Mouse (Mus musculus) embryonic facial prominence, embryonic 15.5 days (tissue): Measurements from ENCODE around the gene Sla2. TPM values are rescaled to one million over a fixed set of nuclear protein-coding genes. Genes with fewer than 3 reads are reported as not detected.
"Not testable (repeated sequence)": the region's sequence is repeated elsewhere in the genome, so short reads cannot be mapped to it uniquely, and the experiment has no call there.

ENCODE experiments used
- ATAC-seq: fragments of 200-750 bp; cut with Nextera tagmentation; 2 replicates; pipeline ENCODE4 v1.8.0; 2017; ENCODE audit warnings: low read depth, moderate TSS enrichment; ENCODE audit not compliant: insufficient number of reproducible peaks, low FRiP score, low TSS enrichment
- H3K27ac ChIP-seq: fragments of 300-500 bp; sonication (generic); replicated peaks from 2 replicates; pipeline ENCODE4 v1.5.1; 2015; ENCODE audit warnings: mild to moderate bottlenecking, inconsistent platforms
- H3K27me3 ChIP-seq: fragments of 300-500 bp; sonication (generic); 2 replicates; pipeline ENCODE4 v1.6.1; 2015; ENCODE audit warnings: inconsistent platforms
- H3K36me3 ChIP-seq: fragments of 300-500 bp; sonication (generic); 2 replicates; pipeline ENCODE4 v1.6.1; 2015; ENCODE audit warnings: mild to moderate bottlenecking, inconsistent platforms
- H3K4me1 ChIP-seq: fragments of 300-500 bp; sonication (generic); 2 replicates; pipeline ENCODE4 v1.6.1; 2015; ENCODE audit warnings: inconsistent platforms
- H3K4me2 ChIP-seq: fragments of 300-500 bp; sonication (generic); replicated peaks from 2 replicates; pipeline ENCODE4 v1.6.1; 2015; ENCODE audit warnings: mild to moderate bottlenecking, inconsistent platforms
- H3K4me3 ChIP-seq: fragments of 300-500 bp; sonication (generic); replicated peaks from 2 replicates; pipeline ENCODE4 v1.5.1; 2015; ENCODE audit warnings: mild to moderate bottlenecking, inconsistent platforms
- H3K9ac ChIP-seq: fragments of 300-500 bp; sonication (generic); 2 replicates; pipeline ENCODE4 v1.6.1; 2015; ENCODE audit warnings: inconsistent platforms
- H3K9me3 ChIP-seq: fragments of 300-500 bp; sonication (generic); replicated peaks from 2 replicates; pipeline ENCODE4 v1.6.1; 2016; ENCODE audit warnings: inconsistent platforms
- WGBS: fragments of 180-500 bp; shearing (Covaris S2); methylation state at CpG from one replicate; pipeline ENCODE4 v1.1.7; 2015; 5-methylcytosine and 5-hydroxymethylcytosine counted together
- polyA plus RNA-seq: library from polyadenylated mRNA; unstranded; fragments of >200 nt; fragmentation: Nextera tagmentation; extraction: Ambion mirVana; gene quantifications from 2 replicates; pipeline ENCODE4 v1.2.1, GENCODE M21; 2015

Sla2 gene
- polyA plus RNA-seq, 1 experiment from 2014 or later: 0.52 TPM

- Histone ChIP-seq H3K9me3 (no peaks in the 10 kb centered on the region), H3K27me3 (no peaks in the 10 kb centered on the region), H3K27ac (no peak overlapping the region), H3K4me1 (no peaks in the 10 kb centered on the region), H3K4me3 (no peak overlapping the region), H3K36me3 (no peaks in the 10 kb centered on the region), H3K4me2 (no peak overlapping the region), H3K9ac (no peak overlapping the region)
- ATAC-seq: no peak
- 68% methylated on average over 6 of the region's 6 CpGs for WGBS
Observed at GRCm38 (mm10) chr2:156901883-156902282, 14.9 kb upstream of the Sla2 start.

GRCm38 (mm10) chr2:156901344-156901743 is 14.4 kb upstream of the Sla2 start:
- Histone ChIP-seq H3K4me3 (no peak overlapping the region), H3K27ac (no peak overlapping the region), H3K36me3 (no peaks in the 10 kb centered on the region), H3K4me1 (no peaks in the 10 kb centered on the region), H3K4me2 (no peak overlapping the region), H3K9me3 (no peaks in the 10 kb centered on the region), H3K27me3 (no peaks in the 10 kb centered on the region), H3K9ac (no peak overlapping the region)
- ATAC-seq: no peak
- WGBS: 85% methylated on average over 2 of the region's 2 CpGs

GRCm38 (mm10) chr2:156899184-156899583 is 12.2 kb upstream of the Sla2 start:
- H3K27me3 ChIP-seq: no peaks in the 10 kb centered on the region
- H3K9me3 ChIP-seq: no peaks in the 10 kb centered on the region
- 74% methylated on average over 4 of the region's 4 CpGs for WGBS
- H3K4me1 ChIP-seq: no peaks in the 10 kb centered on the region
- ATAC-seq: no peak
- H3K4me3 ChIP-seq: no peak overlapping the region
- H3K9ac ChIP-seq: no peak overlapping the region
- H3K36me3 ChIP-seq: no peaks in the 10 kb centered on the region
- no peak overlapping the region for H3K27ac ChIP-seq
- H3K4me2 ChIP-seq: no peak overlapping the region

- WGBS: 59% methylated on average over 4 of the region's 4 CpGs
- no peak for ATAC-seq
- no peak overlapping the region for H3K4me2 ChIP-seq
- no peak overlapping the region for H3K4me3 ChIP-seq
- H3K27ac ChIP-seq: no peak overlapping the region
- H3K4me1 ChIP-seq: no peaks in the 10 kb centered on the region
- no peak overlapping the region for H3K9ac ChIP-seq
- H3K36me3 ChIP-seq: no peaks in the 10 kb centered on the region
- H3K9me3 ChIP-seq: no peaks in the 10 kb centered on the region
- H3K27me3 ChIP-seq: no peaks in the 10 kb centered on the region
Observed at GRCm38 (mm10) chr2:156898374-156898773, 11.4 kb upstream of the Sla2 start.

GRCm38 (mm10) chr2:156897034-156897433 is 10.0 kb upstream of the Sla2 start:
- H3K36me3 ChIP-seq: no peaks in the 10 kb centered on the region
- no peak overlapping the region for H3K27ac ChIP-seq
- no peak overlapping the region for H3K4me2 ChIP-seq
- no peaks in the 10 kb centered on the region for H3K9me3 ChIP-seq
- H3K9ac ChIP-seq: no peak overlapping the region
- H3K4me1 ChIP-seq: no peaks in the 10 kb centered on the region
- no peak overlapping the region for H3K4me3 ChIP-seq
- 79% methylated on average over 9 of the region's 9 CpGs for WGBS
- no peak for ATAC-seq
- H3K27me3 ChIP-seq: no peaks in the 10 kb centered on the region

- H3K9me3 ChIP-seq: no peaks in the 10 kb centered on the region
- no peak overlapping the region for H3K9ac ChIP-seq
- H3K27ac ChIP-seq: no peak overlapping the region
- H3K4me2 ChIP-seq: no peak overlapping the region
- no peaks in the 10 kb centered on the region for H3K27me3 ChIP-seq
- ATAC-seq: no peak
- H3K4me3 ChIP-seq: no peak overlapping the region
- H3K4me1 ChIP-seq: no peaks in the 10 kb centered on the region
- 64% methylated on average over 9 of the region's 9 CpGs for WGBS
- no peaks in the 10 kb centered on the region for H3K36me3 ChIP-seq
Observed at GRCm38 (mm10) chr2:156896384-156896914, 9.5 kb upstream of the Sla2 start.

- Histone ChIP-seq H3K36me3 (no peaks in the 10 kb centered on the region), H3K27me3 (no peaks in the 10 kb centered on the region), H3K9me3 (no peaks in the 10 kb centered on the region), H3K4me2 (no peak overlapping the region), H3K27ac (no peak overlapping the region), H3K4me3 (no peak overlapping the region), H3K9ac (no peak overlapping the region), H3K4me1 (no peaks in the 10 kb centered on the region)
- ATAC-seq: no peak
- WGBS: 73% methylated on average over 15 of the region's 15 CpGs
Observed at GRCm38 (mm10) chr2:156894496-156895265, 7.7 kb upstream of the Sla2 start.

- 77% methylated on average over 6 of the region's 6 CpGs for WGBS
- no peak overlapping the region for H3K4me2 ChIP-seq
Observed at GRCm38 (mm10) chr2:156892821-156893220, 5.8 kb upstream of the Sla2 start.

GRCm38 (mm10) chr2:156892240-156892639 is 5.2 kb upstream of the Sla2 start:
- no peaks in the 10 kb centered on the region for H3K4me1 ChIP-seq
- H3K36me3 ChIP-seq: no peaks in the 10 kb centered on the region
- ATAC-seq: no peak
- no peak overlapping the region for H3K9ac ChIP-seq
- 51% methylated on average over 3 of the region's 3 CpGs for WGBS
- H3K9me3 ChIP-seq: no peaks in the 10 kb centered on the region
- H3K4me2 ChIP-seq: no peak overlapping the region
- H3K27ac ChIP-seq: no peak overlapping the region
- H3K27me3 ChIP-seq: no peaks in the 10 kb centered on the region
- H3K4me3 ChIP-seq: no peak overlapping the region

More at GRCm38 (mm10) chr2:156892821-156893220, 5.8 kb upstream of the Sla2 start:
- ATAC-seq: no peak
- H3K36me3 ChIP-seq: no peaks in the 10 kb centered on the region
- H3K27me3 ChIP-seq: no peaks in the 10 kb centered on the region
- H3K4me3 ChIP-seq: no peak overlapping the region
- no peak overlapping the region for H3K27ac ChIP-seq
- H3K9ac ChIP-seq: no peak overlapping the region
- H3K4me1 ChIP-seq: no peaks in the 10 kb centered on the region
- H3K9me3 ChIP-seq: no peaks in the 10 kb centered on the region

GRCm38 (mm10) chr2:156888490-156888889 is 1.5 kb upstream of the Sla2 start:
- no peak for ATAC-seq
- Histone ChIP-seq H3K27ac (no peak overlapping the region), H3K27me3 (no peaks in the 10 kb centered on the region), H3K4me3 (no peak overlapping the region), H3K9ac (no peak overlapping the region), H3K9me3 (no peaks in the 10 kb centered on the region), H3K4me1 (no peaks in the 10 kb centered on the region), H3K36me3 (no peaks in the 10 kb centered on the region), H3K4me2 (no peak overlapping the region)
- WGBS: 42% methylated on average over 3 of the region's 3 CpGs

- Histone ChIP-seq H3K4me2 (no peak overlapping the region), H3K9ac (no peak overlapping the region), H3K9me3 (no peaks in the 10 kb centered on the region), H3K4me3 (no peak overlapping the region), H3K4me1 (no peaks in the 10 kb centered on the region), H3K27ac (no peak overlapping the region), H3K36me3 (no peaks in the 10 kb centered on the region), H3K27me3 (no peaks in the 10 kb centered on the region)
- ATAC-seq: no peak
- 70% methylated on average over 10 of the region's 10 CpGs for WGBS
Observed at GRCm38 (mm10) chr2:156886084-156886631, 834 bp downstream of the Sla2 start.

- H3K9me3 ChIP-seq, H3K4me1 ChIP-seq, ATAC-seq, H3K27ac ChIP-seq, H3K4me2 ChIP-seq, H3K36me3 ChIP-seq, H3K9ac ChIP-seq, H3K4me3 ChIP-seq, H3K27me3 ChIP-seq: not testable (repeated sequence)
- WGBS: 43% methylated on average over 2 of the region's 2 CpGs
Observed at GRCm38 (mm10) chr2:156885666-156886065, 1.3 kb downstream of the Sla2 start.
